Mouse (Mus musculus) layer of hippocampus, postnatal 36 days (tissue): Measurements from ENCODE around the gene Sppl2b. TPM values are rescaled to one million over a fixed set of nuclear protein-coding genes. Genes with fewer than 3 reads are reported as not detected.
"Not testable (repeated sequence)": the region's sequence is repeated elsewhere in the genome, so short reads cannot be mapped to it uniquely, and the experiment has no call there.

Experiments used
- DNase-seq, 2 experiments: peaks; one replicate each; pipeline ENCODE4 v3.0.0; 2022
- total RNA-seq, 2 experiments: library from RNA; stranded (reverse); gene quantifications; 2 replicates each; pipeline ENCODE4 v1.2.3; 2021

Gene Sppl2b
- 10 to 100 TPM; 56.0 to 67.0 TPM for total RNA-seq

DNA sequence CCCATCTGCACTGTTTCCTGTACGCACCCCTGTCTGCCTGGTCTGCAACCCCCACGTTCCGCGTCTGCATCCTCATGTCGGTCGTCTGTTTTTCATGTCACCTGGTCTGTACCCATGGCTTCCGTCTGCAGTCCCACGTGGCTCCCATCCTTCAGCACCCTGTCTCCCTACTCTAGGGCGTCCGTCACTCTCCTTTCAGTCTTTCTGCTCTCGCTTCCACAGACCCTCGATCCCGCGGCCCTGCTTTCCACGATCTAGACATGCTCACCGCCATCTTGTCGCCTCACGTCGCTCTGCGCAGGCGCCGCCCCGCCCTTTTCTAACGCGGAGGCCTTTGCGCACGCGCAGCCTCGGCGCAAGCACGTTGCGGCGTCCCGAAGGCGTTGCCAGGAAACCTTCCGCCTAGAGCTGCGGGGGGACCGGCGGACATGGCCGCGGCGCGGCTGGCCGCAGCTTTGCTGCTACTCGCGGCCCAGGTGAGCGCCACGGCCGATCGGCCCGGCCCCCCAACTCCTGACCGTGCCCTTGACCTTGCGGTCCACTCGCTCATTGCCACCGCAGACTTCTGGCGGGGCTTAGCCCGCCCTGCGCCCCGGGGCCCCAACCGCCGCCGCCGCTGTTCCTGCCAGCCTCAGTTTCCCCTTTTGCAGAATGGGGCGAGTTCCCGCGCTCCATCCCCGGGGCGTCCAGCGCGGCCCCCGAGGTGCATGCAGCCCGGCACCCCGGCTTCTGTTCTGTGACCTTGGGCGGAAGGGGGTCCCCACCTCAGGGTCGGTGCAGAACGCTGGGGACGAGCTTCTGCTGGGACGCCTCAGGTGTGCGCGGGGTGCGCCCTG, at the start of gene Sppl2b, which contains the start of gene Lsm7:
Sppl2b (plus strand) TSS at position 363 of the 836 bp plus-strand sequence.
Lsm7 (minus strand) TSS at position 297 of the 836 bp plus-strand sequence.
- peak; percentile 97 to 98 for DNase-seq

- no peak for DNase-seq
These were observed 49.8 kb upstream of the Sppl2b start for GRCm38 (mm10) chr10:80805322-80805721.

DNA sequence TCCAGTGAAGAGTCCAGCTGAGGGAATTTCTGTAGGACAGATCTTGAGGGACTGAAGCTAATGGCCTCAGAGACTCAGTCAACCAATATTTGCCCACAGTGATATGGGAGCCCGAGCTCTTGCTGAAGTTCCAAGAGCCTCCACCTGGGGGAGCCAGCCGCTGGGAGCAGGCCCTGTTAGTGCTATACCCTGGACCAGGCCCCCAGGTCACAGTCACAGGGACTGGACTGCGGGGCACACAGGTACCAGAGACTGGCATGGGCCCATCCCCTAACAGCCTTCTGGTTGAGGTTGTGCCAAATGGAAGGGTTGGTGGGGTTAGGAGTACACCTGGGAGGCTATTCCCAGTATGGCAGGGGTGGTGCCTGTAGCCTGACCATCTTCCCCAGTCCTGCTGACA, 49.1 kb upstream of the Sppl2b start:
- DNase-seq: peak; percentile 73 to 75

DNA sequence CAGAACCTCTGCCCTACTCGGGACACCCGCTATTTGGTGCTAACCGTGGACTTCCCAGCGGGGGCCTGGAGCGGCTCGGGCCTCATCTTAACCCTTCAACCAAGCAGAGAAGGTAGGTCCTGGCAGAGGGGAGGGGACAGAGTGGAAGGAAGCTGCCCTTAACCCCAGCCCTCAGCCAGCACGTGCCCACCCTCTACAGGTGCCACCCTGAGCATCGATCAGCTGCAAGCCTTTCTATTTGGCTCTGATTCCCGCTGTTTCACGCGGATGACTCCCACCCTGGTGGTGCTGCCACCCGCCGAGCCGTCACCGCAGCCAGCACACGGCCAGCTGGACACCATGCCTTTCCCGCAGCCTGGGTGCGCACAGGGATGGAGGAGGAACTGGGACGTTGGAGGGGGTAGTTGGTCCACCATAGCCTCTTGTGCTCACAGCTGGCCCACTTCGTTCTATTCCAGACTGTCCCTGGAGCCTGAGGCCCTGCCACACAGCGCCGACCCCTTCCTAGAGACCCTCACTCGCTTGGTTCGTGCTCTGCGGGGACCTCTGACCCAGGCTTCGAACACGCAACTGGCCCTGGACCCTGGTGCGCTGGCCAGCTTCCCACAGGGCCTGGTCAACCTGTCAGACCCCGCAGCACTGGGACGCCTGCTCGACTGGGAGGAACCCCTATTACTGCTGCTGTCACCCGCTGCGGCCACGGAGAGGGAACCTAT, 48.6 kb upstream of the Sppl2b start:
- DNase-seq: no peak

GRCm38 (mm10) chr10:80807057-80807627, 47.9 kb upstream of the Sppl2b start:
- peak; percentile 87 to 89 for DNase-seq

DNA sequence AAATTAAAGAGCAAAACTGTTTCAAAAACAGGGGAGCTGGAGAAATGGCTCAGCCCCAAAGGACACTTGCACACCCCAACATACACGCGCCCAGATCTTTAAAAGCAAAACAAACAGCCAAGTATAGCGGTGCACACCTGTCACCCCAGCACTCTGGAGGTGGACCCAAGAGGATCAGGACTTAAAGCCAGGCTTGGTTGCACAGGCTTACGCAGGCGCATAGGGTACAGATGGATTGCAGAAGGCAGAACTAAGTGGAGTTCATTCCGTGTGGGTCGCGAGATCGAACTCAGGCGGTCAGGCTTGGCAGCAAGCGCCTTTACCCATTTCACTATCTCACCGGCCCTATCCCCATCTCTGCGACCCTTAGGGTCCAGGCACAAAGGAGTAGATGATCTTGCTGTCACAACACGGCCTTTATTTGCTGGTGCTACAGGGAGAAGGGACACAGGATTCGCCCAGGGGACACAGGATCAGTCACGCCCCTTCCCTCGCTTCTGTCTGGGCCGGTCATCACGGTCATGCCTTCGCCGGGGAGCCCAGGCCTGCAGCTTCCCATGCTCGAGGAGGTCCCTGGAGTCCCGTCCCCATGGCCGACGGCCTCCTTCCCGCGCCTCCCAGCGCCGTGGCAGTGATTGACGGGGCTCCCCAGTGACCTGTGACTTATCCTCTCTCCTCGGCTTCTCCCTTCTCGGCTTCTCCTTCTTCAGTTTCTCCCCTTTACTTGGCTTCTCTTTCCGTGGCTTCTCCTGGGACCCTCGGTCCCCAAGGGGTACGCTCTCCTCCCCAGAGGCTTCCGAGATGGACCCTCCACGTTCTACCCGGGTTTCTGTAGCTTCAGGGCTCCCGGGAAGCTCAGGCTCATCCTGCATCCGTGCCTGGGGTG, 46.7 kb upstream of the Sppl2b start:
- peak in 1 of 2 experiments; percentile 34 for DNase-seq

- DNase-seq: peak in 1 of 2 experiments; percentile 21
These were observed 46.0 kb upstream of the Sppl2b start for GRCm38 (mm10) chr10:80808985-80809632.

- DNase-seq: no peak
These were observed 45.0 kb upstream of the Sppl2b start for GRCm38 (mm10) chr10:80810084-80810483.

- DNase-seq: no peak
These were observed 42.6 kb upstream of the Sppl2b start for GRCm38 (mm10) chr10:80812391-80813041.

GRCm38 (mm10) chr10:80813366-80813765, 41.7 kb upstream of the Sppl2b start, which contains the start of gene Jsrp1:
TSS of gene Jsrp1 (minus strand) at chr10:80813498.
- no peak for DNase-seq

GRCm38 (mm10) chr10:80814800-80815199, 40.3 kb upstream of the Sppl2b start:
- no peak for DNase-seq

DNA sequence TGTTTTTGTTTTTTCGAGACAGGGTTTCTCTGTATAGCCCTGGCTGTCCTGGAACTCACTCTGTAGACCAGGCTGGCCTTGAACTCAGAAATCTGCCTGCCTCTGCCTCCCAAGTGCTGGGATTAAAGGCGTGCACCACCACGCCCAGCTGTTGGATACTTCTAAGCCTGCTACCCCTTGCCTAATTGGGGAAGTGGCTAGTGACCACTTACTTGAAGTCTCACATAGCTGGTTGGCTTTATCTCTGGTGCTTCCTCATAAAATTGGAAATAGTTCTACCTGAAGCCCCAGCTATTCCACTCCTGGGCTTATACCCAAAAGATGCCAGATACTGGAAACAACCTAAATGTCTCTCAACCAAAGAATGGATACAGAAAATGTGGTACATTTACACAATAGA, 38.8 kb upstream of the Sppl2b start:
- not testable (repeated sequence) for DNase-seq

DNA sequence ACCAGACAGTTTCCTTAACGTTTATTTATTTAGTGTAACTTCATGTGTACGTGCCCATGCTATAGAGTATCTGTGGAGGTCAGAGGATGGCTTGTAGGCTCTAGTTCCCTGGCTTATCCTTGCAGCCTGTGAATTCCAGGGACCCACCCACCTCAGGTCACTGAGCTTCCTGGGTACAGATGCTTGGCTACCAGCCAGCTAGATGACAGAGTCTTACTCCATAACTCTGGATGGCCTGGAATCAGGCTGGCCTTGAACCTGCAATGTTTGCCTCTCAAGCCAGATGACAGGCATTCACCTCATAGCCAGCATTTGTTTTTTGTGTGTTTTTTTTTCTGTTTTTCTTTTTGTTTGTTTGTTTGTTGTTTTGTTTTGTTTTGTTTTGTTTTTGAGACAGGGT, 37.9 kb upstream of the Sppl2b start:
- DNase-seq: no peak

- not testable (repeated sequence) for DNase-seq
These were observed 37.1 kb upstream of the Sppl2b start for GRCm38 (mm10) chr10:80817955-80818354.

- no peak for DNase-seq
These were observed 36.3 kb upstream of the Sppl2b start for GRCm38 (mm10) chr10:80818599-80819281.

- no peak for DNase-seq
These were observed 35.7 kb upstream of the Sppl2b start for GRCm38 (mm10) chr10:80819406-80819805.

DNA sequence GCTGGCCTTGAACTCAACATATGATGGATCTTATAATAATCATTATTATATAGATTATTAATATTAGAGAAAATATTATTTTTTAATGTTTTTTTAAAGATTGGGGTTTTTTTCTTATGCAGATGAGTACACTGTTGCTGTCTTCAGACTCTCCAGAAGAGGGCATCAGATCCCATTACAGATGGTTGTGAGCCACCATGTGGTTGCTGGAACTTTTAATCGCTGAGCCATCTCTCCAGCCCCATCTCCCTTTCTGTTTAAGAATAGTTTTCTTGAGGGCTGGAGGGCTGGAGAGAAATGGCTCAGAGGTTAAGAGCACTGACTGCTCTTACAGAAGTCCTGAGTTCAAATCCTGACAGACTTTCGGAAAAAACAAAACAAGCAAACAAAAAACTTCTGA, 33.1 kb upstream of the Sppl2b start:
- DNase-seq: no peak

- DNase-seq: no peak
These were observed 32.5 kb upstream of the Sppl2b start for GRCm38 (mm10) chr10:80822528-80822927.

DNA sequence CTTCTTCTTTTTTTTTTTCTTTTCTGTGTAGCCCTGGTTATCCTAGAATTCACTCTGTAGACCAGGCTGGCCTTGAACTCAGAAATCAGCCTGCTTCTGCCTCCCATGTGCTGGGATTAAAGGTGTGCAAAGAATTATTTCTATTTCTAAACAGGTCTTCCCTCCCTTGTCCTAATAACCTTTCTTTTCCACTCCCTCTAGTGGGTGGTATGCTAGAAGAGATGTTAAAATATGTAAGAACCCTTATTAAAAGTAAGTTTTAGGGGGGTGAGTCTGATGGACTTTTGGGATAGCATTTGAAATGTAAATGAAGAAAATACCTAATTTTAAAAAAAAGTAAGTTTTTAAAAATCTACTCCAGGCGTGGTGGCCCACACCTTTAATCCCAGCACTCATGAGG, 31.8 kb upstream of the Sppl2b start:
- no peak for DNase-seq
